Mouse (Mus musculus): ENCODE results near the gene Naa16.

The Naa16 gene

GRCm38 (mm10) chr14:79307138-79307537 lies 83.4 kb downstream of the Naa16 start:
- in situ Hi-C loops (cut with MboI; ENCODE audit: low pct_unique_long_range_greater_than_20kb in 1 of 2, low sequenced_read_pairs in 2 of 2, unreplicated experiment in 1 of 2), result no loop called here

- in situ Hi-C loops (cut with MboI; ENCODE audit: low pct_unique_long_range_greater_than_20kb in 1 of 2, low sequenced_read_pairs in 2 of 2, unreplicated experiment in 1 of 2), result no loop called here
Observed at GRCm38 (mm10) chr14:79304873-79305464, 85.6 kb downstream of the Naa16 start.

GRCm38 (mm10) chr14:79303150-79303549 lies 87.4 kb downstream of the Naa16 start:
- in situ Hi-C loops (cut with MboI; ENCODE audit: low pct_unique_long_range_greater_than_20kb in 1 of 2, low sequenced_read_pairs in 2 of 2, unreplicated experiment in 1 of 2), result no loop called here

- in situ Hi-C loops (cut with MboI; ENCODE audit: low pct_unique_long_range_greater_than_20kb in 1 of 2, low sequenced_read_pairs in 2 of 2, unreplicated experiment in 1 of 2), result no loop called here
Observed at GRCm38 (mm10) chr14:79301466-79301875, 89.1 kb downstream of the Naa16 start, which contains the start of gene Rgcc. Gene Rgcc (minus strand): TSS chr14:79301645.

- in situ Hi-C loops (cut with MboI; ENCODE audit: low pct_unique_long_range_greater_than_20kb in 1 of 2, low sequenced_read_pairs in 2 of 2, unreplicated experiment in 1 of 2), result no loop called here
Observed at GRCm38 (mm10) chr14:79300641-79301350, 89.8 kb downstream of the Naa16 start.

- in situ Hi-C loops (cut with MboI; ENCODE audit: low pct_unique_long_range_greater_than_20kb in 1 of 2, low sequenced_read_pairs in 2 of 2, unreplicated experiment in 1 of 2), result no loop called here
Observed at GRCm38 (mm10) chr14:79299796-79300195, 90.8 kb downstream of the Naa16 start.

- in situ Hi-C loops (cut with MboI; ENCODE audit: low pct_unique_long_range_greater_than_20kb in 1 of 2, low sequenced_read_pairs in 2 of 2, unreplicated experiment in 1 of 2), result no loop called here
Observed at GRCm38 (mm10) chr14:79299230-79299629, 91.3 kb downstream of the Naa16 start.

- in situ Hi-C loops (cut with MboI; ENCODE audit: low pct_unique_long_range_greater_than_20kb in 1 of 2, low sequenced_read_pairs in 2 of 2, unreplicated experiment in 1 of 2), result no loop called here
Observed at GRCm38 (mm10) chr14:79298314-79298992, 92.1 kb downstream of the Naa16 start.

GRCm38 (mm10) chr14:79296836-79297235 lies 93.7 kb downstream of the Naa16 start:
- in situ Hi-C loops (cut with MboI; ENCODE audit: low pct_unique_long_range_greater_than_20kb in 1 of 2, low sequenced_read_pairs in 2 of 2, unreplicated experiment in 1 of 2), result no loop called here

- in situ Hi-C loops (cut with MboI; ENCODE audit: low pct_unique_long_range_greater_than_20kb in 1 of 2, low sequenced_read_pairs in 2 of 2, unreplicated experiment in 1 of 2), result no loop called here
Observed at GRCm38 (mm10) chr14:79296201-79296600, 94.4 kb downstream of the Naa16 start.

GRCm38 (mm10) chr14:79295579-79295978 lies 95.0 kb downstream of the Naa16 start:
- in situ Hi-C loops (cut with MboI; ENCODE audit: low pct_unique_long_range_greater_than_20kb in 1 of 2, low sequenced_read_pairs in 2 of 2, unreplicated experiment in 1 of 2), result no loop called here

GRCm38 (mm10) chr14:79294950-79295349 lies 95.6 kb downstream of the Naa16 start:
- in situ Hi-C loops (cut with MboI; ENCODE audit: low pct_unique_long_range_greater_than_20kb in 1 of 2, low sequenced_read_pairs in 2 of 2, unreplicated experiment in 1 of 2), result no loop called here

- in situ Hi-C loops (cut with MboI; ENCODE audit: low pct_unique_long_range_greater_than_20kb in 1 of 2, low sequenced_read_pairs in 2 of 2, unreplicated experiment in 1 of 2), result no loop called here
Observed at GRCm38 (mm10) chr14:79294051-79294814, 96.3 kb downstream of the Naa16 start.

- in situ Hi-C loops (cut with MboI; ENCODE audit: low pct_unique_long_range_greater_than_20kb in 1 of 2, low sequenced_read_pairs in 2 of 2, unreplicated experiment in 1 of 2), result no loop called here
Observed at GRCm38 (mm10) chr14:79293119-79293780, 97.3 kb downstream of the Naa16 start.

- in situ Hi-C loops (cut with MboI; ENCODE audit: low pct_unique_long_range_greater_than_20kb in 1 of 2, low sequenced_read_pairs in 2 of 2, unreplicated experiment in 1 of 2), result no loop called here
Observed at GRCm38 (mm10) chr14:79291629-79292028, 98.9 kb downstream of the Naa16 start.

GRCm38 (mm10) chr14:79290683-79291425 lies 99.7 kb downstream of the Naa16 start:
- in situ Hi-C loops (cut with MboI; ENCODE audit: low pct_unique_long_range_greater_than_20kb in 1 of 2, low sequenced_read_pairs in 2 of 2, unreplicated experiment in 1 of 2), result no loop called here

- in situ Hi-C loops (cut with MboI; ENCODE audit: low pct_unique_long_range_greater_than_20kb in 1 of 2, low sequenced_read_pairs in 2 of 2, unreplicated experiment in 1 of 2), result no loop called here
Observed at GRCm38 (mm10) chr14:79289909-79290308, 100.7 kb downstream of the Naa16 start.

- in situ Hi-C loops (cut with MboI; ENCODE audit: low pct_unique_long_range_greater_than_20kb in 1 of 2, low sequenced_read_pairs in 2 of 2, unreplicated experiment in 1 of 2), result no loop called here
Observed at GRCm38 (mm10) chr14:79288280-79288679, 102.3 kb downstream of the Naa16 start.
